Comparison of ENCODE assay signal across 8 mouse cellular contexts in the genomic region with DNA sequence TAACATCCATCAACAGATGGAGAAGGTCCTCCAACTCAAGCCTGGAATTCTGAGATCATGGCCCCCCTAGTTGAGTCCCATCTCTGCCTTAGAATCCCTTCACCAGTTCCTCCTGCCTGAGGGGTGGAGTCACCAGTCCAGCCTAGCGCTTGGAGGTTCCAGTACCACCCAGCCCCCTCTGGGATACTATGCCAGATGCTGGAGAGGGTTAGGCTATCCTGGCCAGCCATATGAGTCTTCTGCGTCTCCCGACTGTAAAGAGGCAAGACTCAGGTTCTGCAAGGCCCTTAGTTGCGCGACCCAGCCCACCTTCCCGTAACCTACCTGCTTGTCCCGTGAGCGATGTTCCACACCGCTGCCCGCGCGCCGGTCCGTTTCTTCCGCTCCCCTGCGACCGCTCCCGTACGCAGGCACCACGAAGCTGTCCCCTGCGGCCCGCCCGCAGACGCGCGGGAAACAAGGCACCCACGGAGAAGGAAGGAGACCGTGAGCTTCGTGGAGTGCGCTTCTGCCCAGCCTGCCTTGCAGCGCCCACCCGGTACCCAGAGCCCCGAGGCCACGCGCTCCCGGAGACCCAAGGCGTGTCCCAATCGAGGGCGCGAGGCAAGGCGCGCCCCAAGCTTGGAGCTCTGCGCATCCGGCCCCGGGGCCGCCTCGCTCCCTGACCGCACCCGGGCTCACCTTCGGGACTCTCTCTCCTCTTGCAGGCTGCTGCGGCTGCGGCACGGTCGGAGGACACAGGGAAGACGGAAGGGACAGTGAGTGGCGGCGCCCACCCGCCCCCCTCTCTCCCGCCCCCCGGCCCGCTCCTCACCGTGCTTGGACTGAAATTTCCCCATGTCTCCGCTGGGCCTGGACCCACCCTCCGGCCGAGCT. TPM values are rescaled to one million over a fixed set of nuclear protein-coding genes. Genes with fewer than 3 reads are reported as not detected.
DNase-seq lines count a peak whose midpoint lies in the region; ATAC-seq lines count a peak whose summit lies in the region.

No protein-coding gene starts in this region.

- H3K9ac ChIP-seq in embryonic facial prominence, embryonic 13.5 days: peak overlapping the region; percentile 82
- H3K9ac ChIP-seq in hindbrain, embryonic 16.5 days (ENCODE audit: low read depth, low read length): peak overlapping the region; percentile 82

- DNase-seq in cerebellum, postnatal 10 days: peak; percentile 15 to 40
- no peak for DNase-seq in cerebellum, adult 8-10 months
- peak; percentile 21 for DNase-seq in CD4-positive helper T cell, adult 2 months (ENCODE audit: low read depth, low spot score)
- DNase-seq in lung, postnatal 10 days: peak; percentile 29
- DNase-seq in testis, postnatal 10 days (ENCODE audit: low spot score): peak; percentile 54
- DNase-seq in frontal cortex, postnatal 10 days (ENCODE audit: low spot score in 2 of 2): no peak

- H3K36me3 ChIP-seq in embryonic facial prominence, embryonic 13.5 days: 0 out of 2 replicates have a peak, but pooled peaks cover 3% of the 10 kb centered on the region
- no peaks in the 10 kb centered on the region for H3K36me3 ChIP-seq in hindbrain, embryonic 16.5 days (ENCODE audit: control insufficient read depth, insufficient read depth, low read length)

- peak; percentile 62; the same call in 1 of the 2 replicates for ATAC-seq in embryonic facial prominence, embryonic 13.5 days (ENCODE audit: insufficient number of reproducible peaks, insufficient read depth, low FRiP score, low TSS enrichment, low read depth)
- peak; percentile 79 for ATAC-seq in hindbrain, embryonic 16.5 days

- H3K27me3 ChIP-seq in embryonic facial prominence, embryonic 13.5 days: peaks cover 20% of the 10 kb centered on the region
- peaks cover 2% of the 10 kb centered on the region; the same call in 1 of the 2 replicates for H3K27me3 ChIP-seq in hindbrain, embryonic 16.5 days (replicated peaks; ENCODE audit: control insufficient read depth, insufficient read depth, low read length)

- H3K4me2 ChIP-seq in embryonic facial prominence, embryonic 13.5 days: peak overlapping the region; percentile 87
- peak overlapping the region; percentile 93 for H3K4me2 ChIP-seq in hindbrain, embryonic 16.5 days (ENCODE audit: low read length)

- H3K9me3 ChIP-seq in embryonic facial prominence, embryonic 13.5 days: no peaks in the 10 kb centered on the region
- no peaks in the 10 kb centered on the region for H3K9me3 ChIP-seq in hindbrain, embryonic 16.5 days (ENCODE audit: control insufficient read depth, low read length)

- H3K4me3 ChIP-seq in embryonic facial prominence, embryonic 13.5 days: peak overlapping the region; percentile 75
- H3K4me3 ChIP-seq in hindbrain, embryonic 16.5 days (ENCODE audit: low read length): peak overlapping the region; percentile 72

- H3K4me1 ChIP-seq in embryonic facial prominence, embryonic 13.5 days: peaks cover 33% of the 10 kb centered on the region
- peaks cover 6% of the 10 kb centered on the region for H3K4me1 ChIP-seq in hindbrain, embryonic 16.5 days (ENCODE audit: control insufficient read depth, insufficient read depth, low read depth, low read length)

- H3K27ac ChIP-seq in embryonic facial prominence, embryonic 13.5 days: no peak overlapping the region
- no peak overlapping the region for H3K27ac ChIP-seq in hindbrain, embryonic 16.5 days (ENCODE audit: low read depth, low read length)

- under 1% methylated on average over 64 of the region's 65 CpGs for WGBS in embryonic facial prominence, embryonic 13.5 days
- WGBS in hindbrain, embryonic 16.5 days: under 1% methylated on average over 40 of the region's 65 CpGs

RNA-seq across cellular contexts. Expression of a gene that starts 0.6 kb away (rescaled TPM):
- 40.6 and 44.9 TPM in 2 replicates for polyA plus RNA-seq in embryonic facial prominence, embryonic 13.5 days (2015; fragmentation: Nextera tagmentation; extraction: Ambion mirVana)
- 16.9 and 18.2 TPM in 2 replicates for polyA plus RNA-seq in hindbrain, embryonic 16.5 days (2015; fragmentation: Nextera tagmentation; extraction: Ambion mirVana)

Comparison
In these comparisons a context has a peak if more than half of its experiments do, and no peak if none do; other contexts are left out.
1. DNase-seq: peak in cerebellum, postnatal 10 days (2 of 2), CD4-positive helper T cell, adult 2 months (single experiment), lung, postnatal 10 days (single experiment) and testis, postnatal 10 days (single experiment); none in cerebellum, adult 8-10 months (single experiment) and frontal cortex, postnatal 10 days (0 of 2).